Mouse (Mus musculus) liver, postnatal 0 days (tissue): ENCODE measurements around the gene Zfp322a.

ENCODE experiments used
- CTCF ChIP-seq: sonication (generic); IDR thresholded peaks from 2 replicates; pipeline ENCODE4 v1.5.1; 2016; ENCODE audit warnings: antibody characterized with exemption, low read depth
- EP300 ChIP-seq: IDR thresholded peaks from 2 replicates; pipeline ENCODE4 v1.6.1; 2016; ENCODE audit warnings: antibody characterized with exemption, low read depth, mild to moderate bottlenecking

GRCm38 (mm10) chr13:23400771-23401682 is 32.0 kb upstream of the Zfp322a start:
- TF ChIP-seq CTCF (no peak), EP300 (no peak)
